Mouse (Mus musculus) forebrain, postnatal 0 days (tissue): Measurements from ENCODE around the gene Kcnc3. TPM values are rescaled to one million over a fixed set of nuclear protein-coding genes. Genes with fewer than 3 reads are reported as not detected.

Source experiments
- ATAC-seq: fragments of 200-750 bp; cut with Nextera tagmentation; 2 replicates; pipeline ENCODE4 v1.8.0; 2017; ENCODE audit warnings: mild to moderate bottlenecking, moderate library complexity
- DNase-seq: peaks from one replicate; pipeline ENCODE4 v3.0.0-alpha.2; 2015
- H3K27ac ChIP-seq: fragments of 300-500 bp; sonication (generic); 2 replicates; pipeline ENCODE4 v1.5.1; 2014; ENCODE audit warnings: low read depth, mild to moderate bottlenecking, antibody characterized with exemption, low read length, moderate library complexity, mixed read lengths
- H3K27me3 ChIP-seq: fragments of 300-500 bp; sonication (generic); 2 replicates; pipeline ENCODE4 v1.6.1; 2014; ENCODE audit warnings: mild to moderate bottlenecking, low read length, mixed read lengths; ENCODE audit not compliant: insufficient read depth
- H3K36me3 ChIP-seq: fragments of 300-500 bp; sonication (generic); 2 replicates; pipeline ENCODE4 v1.6.1; 2014; ENCODE audit warnings: mild to moderate bottlenecking, moderate library complexity; ENCODE audit not compliant: insufficient read depth
- H3K4me1 ChIP-seq: fragments of 300-500 bp; sonication (generic); 2 replicates; pipeline ENCODE4 v1.6.1; 2014; ENCODE audit warnings: antibody characterized with exemption; ENCODE audit not compliant: insufficient read depth
- H3K4me2 ChIP-seq: fragments of 300-500 bp; sonication (generic); 2 replicates; pipeline ENCODE4 v1.6.1; 2014; ENCODE audit warnings: low read depth, mild to moderate bottlenecking, moderate library complexity
- H3K4me3 ChIP-seq: fragments of 300-500 bp; sonication (generic); 2 replicates; pipeline ENCODE4 v1.5.1; 2014; ENCODE audit warnings: low read depth, low read length, mixed read lengths
- H3K9ac ChIP-seq: fragments of 300-500 bp; sonication (generic); 2 replicates; pipeline ENCODE4 v1.6.1; 2014; ENCODE audit warnings: mild to moderate bottlenecking
- H3K9me3 ChIP-seq: fragments of 300-500 bp; sonication (generic); 2 replicates; pipeline ENCODE4 v1.6.1; 2016; ENCODE audit warnings: low read length
- CTCF ChIP-seq: sonication (generic); IDR thresholded peaks from 2 replicates; pipeline ENCODE4 v1.5.1; 2016; ENCODE audit warnings: antibody characterized with exemption, control low read depth, low read depth
- WGBS: fragments of 180-500 bp; shearing (Covaris S2); extraction: QIAGEN DNeasy Blood & Tissue Kit; methylation state at CpG from one replicate; pipeline ENCODE4 v1.1.7; 2014; 5-methylcytosine and 5-hydroxymethylcytosine counted together
- polyA plus RNA-seq: library from polyadenylated mRNA; unstranded; fragments of >200 nt; fragmentation: Nextera tagmentation; extraction: Ambion mirVana; gene quantifications from 2 replicates; pipeline ENCODE4 v1.2.1, GENCODE M21; 2015
- total RNA-seq: library from RNA; depleted of rRNA; stranded (reverse); fragments of >200 nt; gene quantifications from 2 replicates; pipeline ENCODE4 v1.2.3, GENCODE M21; 2014

Gene Kcnc3
- total and polyA plus RNA-seq, 2 experiments from 2014 or later, result 5.2 to 6.0 TPM

DNA sequence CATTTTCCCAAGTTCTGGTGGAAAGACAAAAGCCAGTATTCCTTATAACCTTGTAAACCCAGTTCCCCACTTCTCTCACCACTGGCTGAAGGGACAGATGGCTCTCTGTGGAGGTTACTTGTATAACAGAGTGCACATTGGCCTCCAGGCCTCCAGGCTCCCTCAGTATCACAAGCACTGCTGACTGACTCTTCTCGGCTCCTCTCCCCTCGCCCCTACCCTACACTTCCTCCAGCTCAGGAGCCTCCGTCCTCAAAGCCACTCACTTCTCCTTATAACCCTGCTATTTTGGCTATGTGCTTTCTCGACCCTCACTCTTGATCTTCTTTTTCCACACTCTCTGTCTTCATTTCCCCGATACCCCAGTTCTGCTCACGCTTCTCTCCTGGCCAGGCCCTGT, 25.1 kb upstream of the Kcnc3 start:
- Histone ChIP-seq H3K36me3 (no peaks in the 10 kb centered on the region), H3K27me3 (no peaks in the 10 kb centered on the region), H3K9me3 (no peaks in the 10 kb centered on the region), H3K27ac (no peak overlapping the region), H3K4me2 (no peak overlapping the region), H3K4me1 (no peaks in the 10 kb centered on the region), H3K9ac (no peak overlapping the region), H3K4me3 (no peak overlapping the region)
- ATAC-seq, result no peak
- no peak for TF ChIP-seq CTCF
- WGBS, result 83% methylated on average over 6 of the region's 6 CpGs
- DNase-seq, result no peak

DNA sequence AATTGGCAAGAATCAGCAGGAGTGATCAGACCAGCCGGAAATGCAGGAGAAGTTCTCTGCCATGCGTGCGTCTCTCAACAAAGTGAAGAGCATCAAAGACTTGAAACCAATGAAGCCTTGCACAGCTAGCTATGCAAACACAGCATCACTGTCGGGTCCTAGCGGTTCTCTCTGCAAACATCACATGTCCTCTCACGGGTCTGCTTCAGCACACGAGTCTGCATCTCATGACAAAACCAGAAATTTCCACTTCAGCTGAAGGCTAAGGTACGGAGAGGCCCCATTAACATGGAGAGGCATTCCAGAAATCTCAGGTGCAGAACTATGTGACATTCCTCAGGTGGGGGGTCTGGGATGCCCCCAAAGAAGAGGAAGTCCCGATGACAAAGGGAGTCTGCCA, 21.7 kb upstream of the Kcnc3 start:
- H3K27ac ChIP-seq, result no peak overlapping the region
- no peak for ATAC-seq
- H3K4me2 ChIP-seq, result no peak overlapping the region
- no peak overlapping the region for H3K9ac ChIP-seq
- no peaks in the 10 kb centered on the region for H3K36me3 ChIP-seq
- no peaks in the 10 kb centered on the region for H3K27me3 ChIP-seq
- H3K4me1 ChIP-seq, result no peaks in the 10 kb centered on the region
- no peak overlapping the region for H3K4me3 ChIP-seq
- DNase-seq, result no peak
- TF ChIP-seq CTCF, result no peak
- 74% methylated on average over 9 of the region's 9 CpGs for whole genome bisulfite sequencing
- H3K9me3 ChIP-seq, result no peaks in the 10 kb centered on the region

DNA sequence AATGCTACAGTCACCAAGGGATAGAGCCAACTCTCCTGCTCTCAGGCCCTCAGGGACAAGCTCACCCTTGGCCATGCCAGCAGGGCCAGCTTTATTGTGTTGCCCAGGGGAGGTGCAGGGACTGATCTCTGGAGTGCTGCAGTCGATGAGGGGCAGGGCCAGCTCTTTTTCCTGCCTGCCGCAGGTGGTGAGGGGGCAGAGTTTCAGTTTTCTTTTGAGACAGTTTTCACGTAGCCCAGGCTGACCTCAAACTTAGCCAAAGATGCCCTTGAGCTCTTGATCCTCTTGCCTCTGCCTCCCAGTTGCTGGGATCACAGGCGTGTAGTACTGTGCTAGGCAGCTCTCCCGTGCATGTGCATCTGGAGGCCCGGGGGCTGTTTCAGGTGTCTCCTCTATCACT, 19.5 kb upstream of the Kcnc3 start:
- ATAC-seq (no peak), DNase-seq (no peak)
- Histone ChIP-seq H3K4me1 (no peaks in the 10 kb centered on the region), H3K36me3 (no peaks in the 10 kb centered on the region), H3K4me2 (no peak overlapping the region), H3K27me3 (no peaks in the 10 kb centered on the region), H3K4me3 (no peak overlapping the region), H3K9me3 (no peaks in the 10 kb centered on the region), H3K9ac (no peak overlapping the region), H3K27ac (no peak overlapping the region)
- 88% methylated on average over 6 of the region's 6 CpGs for WGBS
- TF ChIP-seq CTCF, result no peak

GRCm38 (mm10) chr7:44571811-44572210, 18.7 kb upstream of the Kcnc3 start:
- WGBS, result 31% methylated on average over 4 of the region's 4 CpGs
- Histone ChIP-seq H3K9ac (no peak overlapping the region), H3K27me3 (no peaks in the 10 kb centered on the region), H3K4me1 (no peaks in the 10 kb centered on the region), H3K9me3 (no peaks in the 10 kb centered on the region), H3K27ac (no peak overlapping the region), H3K4me3 (no peak overlapping the region), H3K36me3 (no peaks in the 10 kb centered on the region), H3K4me2 (no peak overlapping the region)
- DNase-seq (no peak), ATAC-seq (no peak)
- no peak for TF ChIP-seq CTCF

- ATAC-seq, result no peak
- TF ChIP-seq CTCF, result no peak
- 36% methylated on average over 7 of the region's 7 CpGs for WGBS
These were observed 18.2 kb upstream of the Kcnc3 start, which contains the start of gene Napsa for GRCm38 (mm10) chr7:44572213-44572701. Gene Napsa, plus strand, starts transcription at chr7:44572380.

DNA sequence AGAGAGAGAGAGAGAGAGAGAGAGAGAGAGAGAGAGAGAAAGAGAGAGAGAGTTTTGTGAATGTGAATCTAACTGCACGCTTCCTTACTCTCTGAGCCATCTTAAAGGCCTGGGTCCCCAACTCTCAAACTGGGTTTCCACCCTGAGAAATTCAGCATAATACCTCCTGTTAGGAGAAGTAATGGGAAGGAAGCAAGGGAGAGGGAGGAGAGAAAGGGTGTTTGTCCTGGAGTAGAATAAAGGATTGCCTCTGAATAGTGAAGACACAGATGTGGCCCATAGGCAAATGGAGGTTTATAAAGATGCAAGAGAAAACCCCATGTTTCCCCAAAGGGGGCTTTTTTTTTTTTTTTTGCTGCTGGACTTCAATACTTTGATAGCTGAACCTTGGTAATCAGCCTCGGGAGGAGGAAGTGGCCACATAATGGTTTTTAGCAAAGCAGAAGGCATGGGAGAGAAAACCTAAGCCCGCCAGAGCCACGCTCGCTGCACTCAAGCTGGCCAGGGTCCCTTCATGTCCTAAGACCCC, 17.4 kb upstream of the Kcnc3 start:
- H3K36me3 ChIP-seq, result no peaks in the 10 kb centered on the region
- no peak for TF ChIP-seq CTCF
- 70% methylated on average over 5 of the region's 5 CpGs for WGBS

More at GRCm38 (mm10) chr7:44572213-44572701, 18.2 kb upstream of the Kcnc3 start, which contains the start of gene Napsa:
- no peak within 1 kb of the TSS for H3K27ac ChIP-seq
- no peak for DNase-seq
- no peak within 1 kb of the TSS for H3K9ac ChIP-seq
- no peaks in the 10 kb centered on the region for H3K36me3 ChIP-seq
- H3K27me3 ChIP-seq, result no peaks in the 10 kb centered on the region
- no peak within 1 kb of the TSS for H3K4me2 ChIP-seq
- H3K4me3 ChIP-seq, result no peak within 1 kb of the TSS
- no peaks in the 10 kb centered on the region for H3K4me1 ChIP-seq
- H3K9me3 ChIP-seq, result no peaks in the 10 kb centered on the region

DNA sequence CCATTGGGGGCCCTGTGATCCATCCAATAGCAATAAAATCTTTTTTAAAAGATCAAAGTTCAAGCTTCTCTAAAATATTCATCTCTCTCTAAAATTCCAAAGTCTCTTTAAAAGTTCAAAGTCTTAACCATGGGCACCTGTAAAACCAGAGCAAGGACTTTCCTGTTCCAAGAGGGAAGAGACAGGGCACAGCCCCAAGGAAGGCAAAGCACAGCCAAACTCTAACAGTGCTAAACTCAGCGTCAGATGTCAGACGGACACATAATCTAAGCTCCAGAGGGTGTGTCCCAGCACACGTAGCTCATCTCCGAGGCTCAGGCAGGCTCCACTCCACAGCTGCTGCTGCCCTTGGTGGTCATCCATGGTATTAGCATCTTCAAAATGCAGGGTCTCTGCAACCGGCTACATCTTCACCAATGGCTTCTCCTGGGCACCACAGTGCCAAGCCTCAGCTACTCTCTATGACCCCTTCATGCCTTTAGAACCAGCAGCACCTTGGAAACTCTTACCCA, 14.1 kb upstream of the Kcnc3 start:
- 57% methylated on average over 5 of the region's 5 CpGs for WGBS
- no peak for TF ChIP-seq CTCF
- ATAC-seq, result no peak

More for the DNA sequence above, 17.4 kb upstream of the Kcnc3 start:
- H3K9ac ChIP-seq, result no peak overlapping the region
- H3K9me3 ChIP-seq, result no peaks in the 10 kb centered on the region
- H3K4me2 ChIP-seq, result no peak overlapping the region
- no peaks in the 10 kb centered on the region for H3K27me3 ChIP-seq
- no peak overlapping the region for H3K27ac ChIP-seq
- no peak for ATAC-seq
- no peak for DNase-seq
- no peak overlapping the region for H3K4me3 ChIP-seq
- no peaks in the 10 kb centered on the region for H3K4me1 ChIP-seq

More for the DNA sequence above, 14.1 kb upstream of the Kcnc3 start:
- DNase-seq, result no peak
- Histone ChIP-seq H3K9ac (no peak overlapping the region), H3K36me3 (no peaks in the 10 kb centered on the region), H3K4me3 (no peak overlapping the region), H3K27me3 (no peaks in the 10 kb centered on the region), H3K4me2 (no peak overlapping the region), H3K27ac (no peak overlapping the region), H3K4me1 (no peaks in the 10 kb centered on the region), H3K9me3 (no peaks in the 10 kb centered on the region)
